Mouse (Mus musculus): Measurements from ENCODE around the gene B4galt5. TPM values are rescaled to one million over a fixed set of nuclear protein-coding genes. Genes with fewer than 3 reads are reported as not detected.

B4galt5 gene
- polyA plus RNA-seq, 1 experiment: 5.8 TPM

GRCm38 (mm10) chr2:167253476-167253875, 95.5 kb downstream of the B4galt5 start:
- H3K4me3 ChIP-seq (ENCODE audit: control insufficient read depth, low read depth, low read length): no peak overlapping the region
- H3K36me3 ChIP-seq (ENCODE audit: control insufficient read depth, insufficient read depth, low read length): no peaks in the 10 kb centered on the region
- peak overlapping the region; percentile 55 for H3K27ac ChIP-seq (ENCODE audit: control insufficient read depth, insufficient read depth, low read depth, low read length)
- TF ChIP-seq POLR2A (IDR thresholded peaks at IDR 0.05; ENCODE audit: control insufficient read depth, low read depth, low read length) (no peak), CTCF (IDR thresholded peaks at IDR 0.05; ENCODE audit: control insufficient read depth, insufficient read depth, insufficient replicate concordance, low read depth, low read length) (no peak)
- H3K4me1 ChIP-seq (ENCODE audit: control insufficient read depth, insufficient read depth, low read length): peaks cover 10% of the 10 kb centered on the region
- no peaks in the 10 kb centered on the region for H3K27me3 ChIP-seq (ENCODE audit: control insufficient read depth, insufficient read depth, low read length)

GRCm38 (mm10) chr2:167252057-167252687, 96.8 kb downstream of the B4galt5 start:
- H3K4me3 ChIP-seq (ENCODE audit: control insufficient read depth, low read depth, low read length): no peak overlapping the region
- no peak for TF ChIP-seq POLR2A (IDR thresholded peaks at IDR 0.05; ENCODE audit: control insufficient read depth, low read depth, low read length)
- no peak for TF ChIP-seq CTCF (IDR thresholded peaks at IDR 0.05; ENCODE audit: control insufficient read depth, insufficient read depth, insufficient replicate concordance, low read depth, low read length)
- H3K27ac ChIP-seq (ENCODE audit: control insufficient read depth, insufficient read depth, low read depth, low read length): peak overlapping the region; percentile 88
- H3K36me3 ChIP-seq (ENCODE audit: control insufficient read depth, insufficient read depth, low read length): no peaks in the 10 kb centered on the region
- peaks cover 10% of the 10 kb centered on the region for H3K4me1 ChIP-seq (ENCODE audit: control insufficient read depth, insufficient read depth, low read length)
- H3K27me3 ChIP-seq (ENCODE audit: control insufficient read depth, insufficient read depth, low read length): no peaks in the 10 kb centered on the region

- Histone ChIP-seq H3K4me1 (ENCODE audit: control insufficient read depth, insufficient read depth, low read length) (peaks cover 10% of the 10 kb centered on the region), H3K27ac (ENCODE audit: control insufficient read depth, insufficient read depth, low read depth, low read length) (peak overlapping the region; percentile 88)
- TF ChIP-seq CTCF (IDR thresholded peaks at IDR 0.05; ENCODE audit: control insufficient read depth, insufficient read depth, insufficient replicate concordance, low read depth, low read length) (no peak), POLR2A (IDR thresholded peaks at IDR 0.05; ENCODE audit: control insufficient read depth, low read depth, low read length) (no peak; the same call in 1 of the 2 replicates)
Observed at GRCm38 (mm10) chr2:167250736-167251337, 98.1 kb downstream of the B4galt5 start.

GRCm38 (mm10) chr2:167250003-167250735, 98.8 kb downstream of the B4galt5 start:
- H3K27ac ChIP-seq (ENCODE audit: control insufficient read depth, insufficient read depth, low read depth, low read length): peak overlapping the region; percentile 84

More at GRCm38 (mm10) chr2:167250736-167251337, 98.1 kb downstream of the B4galt5 start:
- no peaks in the 10 kb centered on the region for H3K36me3 ChIP-seq (ENCODE audit: control insufficient read depth, insufficient read depth, low read length)
- no peaks in the 10 kb centered on the region for H3K27me3 ChIP-seq (ENCODE audit: control insufficient read depth, insufficient read depth, low read length)
- peak overlapping the region; percentile 41 for H3K4me3 ChIP-seq (ENCODE audit: control insufficient read depth, low read depth, low read length)

GRCm38 (mm10) chr2:167249591-167249990, 99.4 kb downstream of the B4galt5 start:
- H3K36me3 ChIP-seq (ENCODE audit: control insufficient read depth, insufficient read depth, low read length): no peaks in the 10 kb centered on the region
- H3K27me3 ChIP-seq (ENCODE audit: control insufficient read depth, insufficient read depth, low read length): no peaks in the 10 kb centered on the region
- no peak for TF ChIP-seq CTCF (IDR thresholded peaks at IDR 0.05; ENCODE audit: control insufficient read depth, insufficient read depth, insufficient replicate concordance, low read depth, low read length)
- no peak for TF ChIP-seq POLR2A (IDR thresholded peaks at IDR 0.05; ENCODE audit: control insufficient read depth, low read depth, low read length)
- H3K4me3 ChIP-seq (ENCODE audit: control insufficient read depth, low read depth, low read length): no peak overlapping the region
- no peak overlapping the region; the same call in 1 of the 2 replicates for H3K27ac ChIP-seq (ENCODE audit: control insufficient read depth, insufficient read depth, low read depth, low read length)
- H3K4me1 ChIP-seq (ENCODE audit: control insufficient read depth, insufficient read depth, low read length): peaks cover 10% of the 10 kb centered on the region

More at GRCm38 (mm10) chr2:167250003-167250735, 98.8 kb downstream of the B4galt5 start:
- H3K4me3 ChIP-seq (ENCODE audit: control insufficient read depth, low read depth, low read length): 0 out of 2 replicates have a peak overlapping the region, but pooled peaks have one; percentile 7
- H3K36me3 ChIP-seq (ENCODE audit: control insufficient read depth, insufficient read depth, low read length): no peaks in the 10 kb centered on the region
- no peak for TF ChIP-seq CTCF (IDR thresholded peaks at IDR 0.05; ENCODE audit: control insufficient read depth, insufficient read depth, insufficient replicate concordance, low read depth, low read length)
- TF ChIP-seq POLR2A (IDR thresholded peaks at IDR 0.05; ENCODE audit: control insufficient read depth, low read depth, low read length): no peak
- H3K4me1 ChIP-seq (ENCODE audit: control insufficient read depth, insufficient read depth, low read length): peaks cover 10% of the 10 kb centered on the region
- no peaks in the 10 kb centered on the region for H3K27me3 ChIP-seq (ENCODE audit: control insufficient read depth, insufficient read depth, low read length)

Other genes with a start within 250 kb of the B4galt5 start
- gene Kcnb1, start 159.0 kb downstream of the B4galt5 start, polyA plus RNA-seq (2012; rRNA removed): 2.8 and 3.1 TPM in 2 replicates
- 7.2 and 9.1 TPM in 2 replicates for gene Ptgis, start 108.6 kb downstream of the B4galt5 start, polyA plus RNA-seq (2012; rRNA removed)
- gene Slc9a8, start 72.5 kb upstream of the B4galt5 start, polyA plus RNA-seq (2012; rRNA removed): 53.5 and 63.4 TPM in 2 replicates
- 69.1 and 70.1 TPM in 2 replicates for gene Rnf114, start 143.5 kb upstream of the B4galt5 start, polyA plus RNA-seq (2012; rRNA removed)
- gene Spata2, start 143.7 kb upstream of the B4galt5 start, polyA plus RNA-seq (2012; rRNA removed): 14.9 and 15.0 TPM in 2 replicates
- gene Snai1, start 189.0 kb upstream of the B4galt5 start, polyA plus RNA-seq (2012; rRNA removed): 7.9 TPM in 2 replicates